Mouse (Mus musculus) frontal cortex, adult 2 months (tissue): ENCODE data around the gene Lmbrd1. TPM values are rescaled to one million over a fixed set of nuclear protein-coding genes. Genes with fewer than 3 reads are reported as not detected.
"Not testable (repeated sequence)": the region's sequence is repeated elsewhere in the genome, so short reads cannot be mapped to it uniquely, and the experiment has no call there.

ENCODE experiments used
- DNase-seq, 2 experiments: peaks; one replicate each; pipeline ENCODE4 v3.0.0; 2022; ENCODE audit warnings: low spot score in 1 of 2; ENCODE audit errors: extremely low spot score in 1 of 2
- polyA plus RNA-seq: library from polyadenylated mRNA; depleted of rRNA; stranded (reverse); fragments of >200 nt; gene quantifications from 2 replicates; pipeline ENCODE4 v1.2.3, GENCODE M21; 2012; rRNA removed

Gene Lmbrd1
- 85.9 and 95.8 TPM in 2 replicates for polyA plus RNA-seq

DNA sequence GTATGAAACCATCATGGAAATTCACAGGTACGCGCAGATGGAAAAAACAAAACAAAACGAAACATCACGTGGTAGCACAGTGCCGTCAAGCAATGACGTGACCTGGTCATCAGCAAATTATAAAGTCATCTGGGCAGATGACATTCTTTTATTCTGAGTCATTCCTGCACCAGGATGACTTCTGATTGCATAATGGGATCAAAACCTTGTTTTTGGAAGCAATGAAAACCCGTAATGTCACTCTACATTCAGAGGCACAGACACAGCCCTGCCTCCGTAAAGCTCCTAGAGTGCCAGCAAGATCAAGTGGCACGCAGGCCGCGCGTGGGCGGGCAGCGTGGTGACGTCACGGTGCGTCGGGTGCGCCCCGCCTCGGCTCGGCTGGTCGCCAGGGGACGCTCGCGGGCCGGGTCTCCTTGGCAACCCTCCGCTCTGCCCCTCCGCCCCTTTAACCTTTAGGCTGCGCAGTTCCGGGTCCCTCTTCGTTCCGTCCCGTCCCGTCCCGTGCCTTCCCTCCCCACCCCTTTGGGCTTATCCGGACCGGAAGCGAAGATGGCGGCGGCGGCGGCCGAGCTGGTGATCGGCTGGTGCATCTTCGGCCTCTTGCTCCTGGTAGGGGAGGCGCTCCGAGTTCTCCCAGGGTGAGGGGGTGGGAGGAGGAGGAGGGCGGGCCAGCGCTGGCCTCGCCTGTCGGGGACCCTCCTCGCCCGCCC lies at the start of gene Lmbrd1:
Lmbrd1 (plus strand) TSS at position 426 of the 713 bp plus-strand sequence.
- peak; percentile 85 to 97 for DNase-seq

DNA sequence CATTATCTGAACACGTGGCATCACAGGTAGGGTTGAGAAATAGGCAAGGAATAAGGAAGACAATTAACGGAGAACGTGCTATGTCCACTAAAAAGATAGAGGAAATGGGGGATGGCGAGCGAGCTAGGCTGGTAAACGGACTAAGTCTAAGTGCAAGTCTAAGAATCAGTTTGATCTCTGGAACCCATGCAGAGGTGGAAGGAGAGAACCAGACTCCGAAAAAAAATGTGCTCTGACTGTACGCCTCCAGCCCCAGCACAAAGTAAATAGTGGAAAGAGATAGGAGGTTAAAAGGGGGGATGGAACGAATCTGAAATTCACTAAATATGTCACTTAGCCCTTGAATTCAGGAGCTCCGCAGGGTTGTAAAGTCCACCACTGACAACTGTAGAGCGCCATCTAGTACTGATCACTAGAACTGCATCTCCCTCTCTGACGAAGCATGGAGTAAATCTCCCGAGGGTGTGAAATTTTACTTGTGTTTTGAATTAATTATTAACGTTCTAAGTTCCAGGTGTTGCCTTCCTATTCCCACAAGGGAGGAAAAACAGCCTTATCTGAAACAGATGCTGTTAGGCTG lies 44.8 kb upstream of the Lmbrd1 start:
- peak in 1 of 2 experiments; percentile 69 for DNase-seq

GRCm38 (mm10) chr1:24650100-24650499 lies 28.3 kb upstream of the Lmbrd1 start:
- DNase-seq = no peak

GRCm38 (mm10) chr1:24659914-24660313 lies 18.5 kb upstream of the Lmbrd1 start:
- DNase-seq = no peak

DNA sequence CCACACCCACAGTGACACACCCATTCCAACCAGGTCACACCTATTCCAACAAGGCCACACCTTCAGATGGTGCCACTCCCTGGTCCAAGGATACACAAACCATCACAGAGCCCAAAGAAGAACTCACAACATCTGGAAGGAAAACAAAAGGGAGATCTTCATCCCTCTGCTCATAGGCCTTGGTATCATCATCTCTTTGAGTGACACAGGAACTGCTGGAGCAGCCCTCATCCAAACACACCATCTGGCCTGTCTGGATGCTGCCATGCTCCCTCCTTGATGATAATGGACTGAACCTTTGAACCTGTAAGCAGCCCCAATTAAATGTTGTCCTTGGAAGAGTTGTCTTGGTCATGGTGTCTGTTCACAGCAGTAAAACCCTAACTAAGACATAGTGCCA lies 17.8 kb upstream of the Lmbrd1 start:
- DNase-seq = not testable (repeated sequence)

- DNase-seq = peak; percentile 90 to 94
Measured at GRCm38 (mm10) chr1:24661551-24661950, 16.9 kb upstream of the Lmbrd1 start.

GRCm38 (mm10) chr1:24664158-24664557 lies 14.3 kb upstream of the Lmbrd1 start:
- DNase-seq = peak in 1 of 2 experiments; percentile 36

DNA sequence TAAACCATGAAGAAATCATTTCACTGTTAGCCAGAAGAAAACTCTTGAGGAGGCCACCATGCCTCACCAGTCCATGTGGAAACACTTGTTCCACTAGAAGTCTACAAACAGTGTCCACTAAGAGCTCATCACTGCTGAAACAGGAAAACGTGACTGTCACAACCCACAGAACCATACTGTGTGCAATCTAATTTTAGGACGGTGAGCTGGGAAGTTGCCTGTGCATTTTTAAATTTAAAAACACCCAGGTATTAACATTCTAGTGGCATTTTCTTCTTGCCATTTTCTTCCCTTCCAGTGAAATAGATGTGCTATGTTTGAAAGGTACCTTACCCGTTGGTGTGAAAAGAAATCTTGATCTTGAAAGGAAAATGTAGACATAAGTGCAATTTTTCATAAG lies 5.2 kb upstream of the Lmbrd1 start:
- peak in 1 of 2 experiments; percentile 37 for DNase-seq

DNA sequence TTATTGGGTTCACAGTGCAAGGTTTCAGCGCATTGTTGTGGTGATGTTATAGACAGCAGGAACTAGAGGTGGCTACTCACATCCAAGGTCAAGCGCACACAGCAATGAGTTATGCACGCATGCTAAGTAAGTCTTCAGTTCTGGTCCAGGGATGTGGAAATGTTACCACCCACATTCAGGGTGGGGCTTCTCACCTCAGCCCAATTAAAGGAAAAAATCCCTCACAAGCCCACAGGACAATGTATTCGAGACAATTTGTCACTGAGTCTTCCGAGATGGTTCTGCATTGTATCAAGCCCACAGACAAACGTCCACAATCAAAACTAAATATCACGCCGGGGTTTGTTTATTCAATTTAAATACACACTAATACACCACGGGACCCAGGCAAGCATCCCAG lies 724 bp upstream of the Lmbrd1 start:
- DNase-seq = no peak

DNA sequence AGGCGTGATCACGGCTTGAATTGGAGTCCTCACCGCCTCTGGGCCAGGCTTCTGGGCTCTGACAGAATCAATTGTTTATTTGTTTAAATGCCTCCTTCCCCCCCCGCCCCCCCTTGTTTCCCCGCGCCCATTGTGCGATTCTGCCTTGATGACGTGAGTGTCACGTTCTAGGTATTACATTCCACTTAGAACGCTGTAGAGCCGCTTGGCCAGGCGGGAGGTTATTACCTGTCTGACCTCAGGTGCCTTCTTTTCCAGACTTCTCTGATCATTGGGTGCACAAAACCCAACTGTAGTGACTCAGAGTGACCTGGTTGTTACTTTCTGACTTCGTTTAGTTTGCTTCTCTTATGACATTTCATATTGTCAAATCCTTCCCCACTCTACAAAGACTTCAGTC lies 641 bp downstream of the Lmbrd1 start:
- peak in 1 of 2 experiments; percentile 19 for DNase-seq

- no peak for DNase-seq
Measured at GRCm38 (mm10) chr1:24680991-24681390, 2.6 kb downstream of the Lmbrd1 start.

- no peak for DNase-seq
Measured at GRCm38 (mm10) chr1:24681946-24682345, 3.5 kb downstream of the Lmbrd1 start.

DNA sequence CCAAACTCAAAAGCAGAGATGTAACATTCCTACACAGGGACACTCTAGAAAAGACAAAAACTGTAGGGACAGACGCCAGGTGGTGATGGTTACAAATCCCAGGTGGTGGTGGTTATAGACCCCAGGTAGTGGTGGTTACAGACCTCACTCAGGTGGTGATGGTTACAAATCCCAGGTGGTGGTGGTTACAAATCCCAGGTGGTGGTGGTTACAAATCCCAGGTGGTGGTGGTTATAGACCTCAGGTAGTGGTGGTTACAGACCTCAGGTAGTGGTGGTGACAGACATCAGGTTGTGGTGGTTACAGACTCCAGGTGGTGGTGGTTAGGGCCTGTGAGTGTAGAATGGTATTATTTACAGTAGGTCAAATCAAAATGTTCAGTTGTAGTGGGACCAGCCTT lies 5.5 kb downstream of the Lmbrd1 start:
- no peak for DNase-seq

GRCm38 (mm10) chr1:24685606-24686005 lies 7.2 kb downstream of the Lmbrd1 start:
- DNase-seq = no peak

- no peak for DNase-seq
Measured at GRCm38 (mm10) chr1:24686235-24687021, 8.0 kb downstream of the Lmbrd1 start.

DNA sequence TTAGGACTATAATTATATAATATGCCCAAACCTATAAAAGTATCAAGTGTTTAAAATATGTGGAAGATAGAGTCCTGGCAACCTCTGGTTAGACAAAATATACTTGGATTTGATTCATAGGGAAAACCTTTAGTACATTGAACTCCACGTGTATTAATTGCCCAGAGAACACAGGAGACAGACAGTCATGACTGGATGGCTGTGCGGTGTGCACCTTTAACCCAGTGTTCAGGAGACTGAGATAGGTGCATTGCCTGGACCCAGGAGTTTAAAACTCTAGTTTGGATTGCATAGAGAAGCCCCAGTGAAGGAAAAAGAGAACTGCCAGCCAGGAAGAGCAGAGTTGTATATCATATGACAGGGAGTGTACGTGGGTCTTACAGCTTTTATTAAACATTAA lies 19.2 kb downstream of the Lmbrd1 start:
- DNase-seq = no peak

DNA sequence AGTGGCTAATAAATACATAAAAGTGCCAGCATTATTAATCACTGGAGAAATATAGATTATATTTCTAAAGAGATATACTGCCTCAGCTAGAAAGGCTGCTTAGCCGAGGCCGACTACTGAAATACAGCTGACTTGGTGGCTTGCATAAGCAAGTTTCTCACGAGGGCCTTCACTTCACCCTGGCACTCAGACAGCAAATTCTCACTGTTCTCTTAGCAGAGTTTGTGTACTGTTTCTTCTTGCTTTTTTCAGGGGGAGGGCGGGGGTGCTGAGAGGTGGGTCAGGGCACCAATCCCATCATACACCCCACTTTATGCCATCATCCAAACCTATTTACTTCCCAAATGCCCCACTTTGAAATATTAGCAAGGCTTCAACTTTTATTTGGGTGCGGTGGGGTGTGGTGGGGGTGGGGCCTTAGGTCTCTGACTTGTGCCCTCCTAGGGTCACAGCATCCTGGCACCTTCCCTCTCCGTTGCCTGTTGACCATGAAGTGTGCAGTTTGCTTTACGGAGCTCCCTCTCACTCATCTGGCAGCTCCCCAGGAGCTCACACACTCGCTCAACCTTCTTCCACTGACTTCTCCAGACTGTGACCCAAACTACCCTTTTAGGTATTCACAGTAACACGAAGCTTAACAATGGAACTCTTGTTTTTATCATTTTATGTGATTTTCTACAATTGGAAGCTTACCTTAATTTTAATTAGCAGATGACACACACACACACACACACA lies 19.9 kb downstream of the Lmbrd1 start:
- no peak for DNase-seq

DNA sequence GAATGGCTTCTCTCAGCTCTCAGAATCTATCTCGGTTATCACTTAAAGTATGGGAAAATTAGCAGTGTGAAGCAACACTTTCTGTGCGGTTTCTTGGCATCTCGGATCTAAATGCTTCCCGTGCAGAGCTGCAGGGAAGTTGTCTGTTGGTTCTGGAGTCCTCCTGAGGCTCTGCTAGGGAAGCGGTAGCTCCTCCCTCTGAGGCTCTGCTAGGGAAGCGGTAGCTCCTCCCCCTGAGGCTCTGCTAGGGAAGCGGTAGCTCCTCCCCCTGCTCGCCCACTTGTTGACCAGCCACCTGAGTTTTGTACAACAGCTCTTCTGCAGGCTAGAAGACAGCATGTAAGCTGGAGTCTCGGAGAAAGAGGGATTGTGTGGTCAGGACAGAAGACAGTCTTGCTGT lies 20.9 kb downstream of the Lmbrd1 start:
- DNase-seq = no peak

DNA sequence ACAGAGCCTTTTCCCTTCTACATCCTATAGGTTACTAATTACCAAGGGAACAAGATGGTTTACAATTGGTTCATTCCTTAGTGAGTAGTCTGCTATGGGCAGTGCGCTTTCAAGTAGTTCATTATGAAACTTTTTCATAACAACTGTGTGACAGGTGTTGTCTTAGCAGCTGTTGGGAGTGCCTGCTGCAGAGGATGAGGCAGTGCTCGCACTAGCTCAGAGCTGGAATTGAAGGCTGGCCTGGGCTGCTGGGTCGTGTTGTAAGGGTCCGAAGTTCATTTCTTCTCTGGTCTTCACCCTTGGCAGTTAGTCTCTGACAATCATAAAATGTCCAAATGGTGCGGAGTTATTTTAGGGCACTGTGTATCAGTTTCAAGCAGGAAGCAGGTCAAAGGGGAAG lies 21.8 kb downstream of the Lmbrd1 start:
- DNase-seq = no peak

DNA sequence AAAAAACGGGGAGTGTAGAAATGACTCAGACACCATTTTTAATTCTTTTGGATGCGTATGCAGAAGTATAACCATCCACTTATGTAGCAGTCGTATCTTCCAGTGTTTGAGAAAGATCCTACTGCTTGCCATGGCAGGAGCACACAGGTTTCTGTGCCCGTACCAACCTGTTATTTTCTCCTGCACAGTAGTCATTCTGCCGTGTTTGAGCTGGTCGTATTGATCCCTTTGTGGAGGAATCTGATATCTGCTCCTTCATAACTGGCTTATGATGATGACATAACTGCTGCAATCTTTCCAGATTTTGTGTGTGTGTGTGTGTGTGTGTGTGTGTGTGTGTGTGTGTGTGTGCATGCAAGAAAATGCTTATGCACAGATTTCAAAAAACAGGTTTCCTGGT lies 25.4 kb downstream of the Lmbrd1 start:
- DNase-seq = no peak

- DNase-seq = no peak
Measured at GRCm38 (mm10) chr1:24716301-24716700, 37.9 kb downstream of the Lmbrd1 start.
